Mouse (Mus musculus): ENCODE measurements around the gene Slc9a8.
A peak's percentile ranks its signal among the peaks of the same experiment; 100 is the strongest.

Slc9a8 gene

GRCm38 (mm10) chr2:167514641-167515040 lies 93.1 kb downstream of the Slc9a8 start:
- DNase-seq: no peak

- no peak for DNase-seq
Observed at GRCm38 (mm10) chr2:167515688-167516087, 94.2 kb downstream of the Slc9a8 start.

GRCm38 (mm10) chr2:167519606-167520252 lies 98.2 kb downstream of the Slc9a8 start:
- peak; percentile 31 for DNase-seq

Data from thymus, postnatal 25 days (tissue).